Mouse (Mus musculus) cerebellum, adult 2 months (tissue): ENCODE results near the gene Smurf2. TPM values are rescaled to one million over a fixed set of nuclear protein-coding genes. Genes with fewer than 3 reads are reported as not detected.
A peak's percentile ranks its signal among the peaks of the same experiment; 100 is the strongest.

Experiments used
- DNase-seq, 2 experiments: peaks; one replicate each; pipeline ENCODE4 v3.0.0; 2021
- H3K27ac ChIP-seq: fragments of 200-500 bp; 2 replicates; pipeline ENCODE4 v1.5.1; 2012; ENCODE audit warnings: low read length, control low read depth, inconsistent platforms; ENCODE audit not compliant: insufficient read depth
- H3K27me3 ChIP-seq: fragments of 200-500 bp; 2 replicates; pipeline ENCODE4 v1.6.1; 2012; ENCODE audit warnings: inconsistent platforms, mild to moderate bottlenecking, low read length, moderate library complexity; ENCODE audit not compliant: control insufficient read depth, insufficient read depth
- H3K4me1 ChIP-seq: fragments of 200-500 bp; 2 replicates; pipeline ENCODE4 v1.6.1; 2011; ENCODE audit warnings: low read length; ENCODE audit not compliant: control insufficient read depth, insufficient read depth
- H3K4me3 ChIP-seq: fragments of 200-500 bp; replicated peaks from 2 replicates; pipeline ENCODE3; 2011; ENCODE audit warnings: mild to moderate bottlenecking, low read depth, low read length, control low read depth; ENCODE audit not compliant: insufficient read depth
- CTCF ChIP-seq: fragments of 200-500 bp; IDR thresholded peaks from 2 replicates; pipeline ENCODE4 v1.5.1; 2011; ENCODE audit warnings: low read depth, mild to moderate bottlenecking, control low read depth, low read length, moderate library complexity, borderline replicate concordance; ENCODE audit not compliant: insufficient read depth
- POLR2A ChIP-seq: fragments of 200-500 bp; IDR thresholded peaks from 2 replicates; pipeline ENCODE4 v1.6.1; 2011; ENCODE audit warnings: low read length, control low read depth, borderline replicate concordance; ENCODE audit not compliant: insufficient read depth
- WGBS: fragments of 180-500 bp; shearing (Covaris S2); methylation state at CpG from one replicate; pipeline ENCODE4 v1.1.7; 2018; 5-methylcytosine and 5-hydroxymethylcytosine counted together
- polyA plus RNA-seq: library from polyadenylated mRNA; depleted of rRNA; stranded (reverse); fragments of >200 nt; gene quantifications from 2 replicates; pipeline ENCODE4 v1.2.3, GENCODE M21; 2012; rRNA removed

The Smurf2 gene
- 16.3 and 18.1 TPM in 2 replicates for polyA plus RNA-seq

DNA sequence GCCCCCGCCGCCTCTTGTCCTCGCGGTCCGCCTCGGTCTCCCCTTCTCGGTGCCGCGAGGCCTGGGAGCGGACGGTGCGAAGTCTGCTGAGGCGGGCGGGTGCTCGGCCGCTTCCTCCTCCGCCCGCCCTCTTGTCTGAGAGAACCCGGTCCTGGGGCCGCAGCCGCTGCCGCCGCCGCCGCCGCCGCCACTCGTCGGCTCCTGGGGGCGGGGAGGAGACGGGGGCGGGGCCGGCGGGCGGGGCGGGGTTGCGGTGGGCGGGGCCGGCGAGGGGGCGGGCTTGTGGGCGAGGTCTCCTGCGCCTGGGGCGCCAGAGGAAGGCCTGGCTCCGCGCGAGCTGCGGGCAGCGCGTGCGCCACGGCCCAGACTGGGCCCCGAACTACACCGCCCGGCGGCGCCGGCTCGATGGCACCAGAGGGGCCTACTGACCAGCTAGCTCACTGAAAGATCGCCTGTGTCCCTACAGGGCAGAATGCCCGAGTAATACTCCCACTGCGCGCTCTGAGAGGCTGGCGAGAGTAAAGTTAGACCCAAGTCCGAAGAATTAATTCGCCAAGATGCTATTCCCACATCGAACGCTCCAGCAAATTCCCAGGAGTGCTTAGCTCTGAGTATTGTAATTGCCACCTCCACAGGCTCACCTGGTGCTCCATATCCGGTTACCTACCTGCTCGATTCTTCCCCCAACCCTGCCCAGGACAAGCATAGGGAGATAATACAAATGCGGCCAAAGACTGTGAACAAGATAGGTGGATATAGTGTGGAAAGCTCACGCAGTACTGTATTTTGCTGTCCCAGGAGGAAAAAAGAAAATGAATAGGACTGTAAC is at the start of gene Smurf2:
Gene Smurf2, minus strand, starts transcription at position 165 of the 829 bp plus-strand sequence.
- no peak for TF ChIP-seq CTCF
- TF ChIP-seq POLR2A, result peak; percentile 85
- peak within 1 kb of the TSS; percentile 99 for H3K4me3 ChIP-seq
- WGBS, result 2% methylated on average over 55 of the region's 72 CpGs
- DNase-seq, result peak; percentile 87 to 91
- peaks cover 5% of the 10 kb centered on the region; the same call in 1 of the 2 replicates for H3K4me1 ChIP-seq
- peak within 1 kb of the TSS; percentile 97 for H3K27ac ChIP-seq
- no peaks in the 10 kb centered on the region for H3K27me3 ChIP-seq

GRCm38 (mm10) chr11:106969798-106970197 is 49.3 kb upstream of the Smurf2 start:
- H3K4me1 ChIP-seq, result no peaks in the 10 kb centered on the region
- DNase-seq, result no peak
- H3K27me3 ChIP-seq, result no peaks in the 10 kb centered on the region
- WGBS, result 94% methylated on average over 8 of the region's 8 CpGs
- H3K4me3 ChIP-seq, result no peak overlapping the region
- TF ChIP-seq POLR2A, result no peak
- TF ChIP-seq CTCF, result no peak
- H3K27ac ChIP-seq, result no peak overlapping the region

GRCm38 (mm10) chr11:106967630-106968029 is 47.1 kb upstream of the Smurf2 start:
- H3K4me1 ChIP-seq, result no peaks in the 10 kb centered on the region
- H3K27me3 ChIP-seq, result no peaks in the 10 kb centered on the region
- no peak for DNase-seq
- 38% methylated on average over 10 of the region's 10 CpGs for WGBS
- H3K4me3 ChIP-seq, result no peak overlapping the region
- TF ChIP-seq CTCF (no peak), POLR2A (no peak)
- H3K27ac ChIP-seq, result no peak overlapping the region

DNA sequence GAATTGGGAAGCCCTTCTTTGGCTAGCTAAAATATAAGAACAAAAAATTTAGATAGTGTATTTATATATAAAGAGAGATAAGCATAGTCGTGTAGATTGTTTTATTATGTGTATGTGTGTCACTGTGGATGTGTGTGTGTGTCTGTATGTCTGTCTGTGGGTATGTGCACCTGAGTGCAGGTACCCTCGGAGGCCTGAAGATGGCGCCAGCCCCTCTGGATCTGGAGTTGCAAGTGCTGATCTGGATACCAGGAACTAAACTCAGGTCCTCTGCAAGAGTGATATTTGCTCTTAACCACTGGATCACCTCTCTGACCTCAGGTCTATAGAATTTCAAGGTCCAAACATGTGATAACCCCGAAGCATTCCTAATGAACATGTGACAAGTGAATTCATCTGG is 45.4 kb upstream of the Smurf2 start:
- no peak for TF ChIP-seq POLR2A
- no peak for TF ChIP-seq CTCF
- WGBS, result 88% methylated on average over 4 of the region's 4 CpGs
- H3K27ac ChIP-seq, result no peak overlapping the region
- H3K4me1 ChIP-seq, result no peaks in the 10 kb centered on the region
- DNase-seq, result no peak
- no peaks in the 10 kb centered on the region for H3K27me3 ChIP-seq
- no peak overlapping the region for H3K4me3 ChIP-seq

- 86% methylated on average over 9 of the region's 9 CpGs for WGBS
- no peaks in the 10 kb centered on the region for H3K27me3 ChIP-seq
- no peak for DNase-seq
- TF ChIP-seq POLR2A, result no peak
- TF ChIP-seq CTCF, result no peak
- no peak overlapping the region for H3K4me3 ChIP-seq
- H3K4me1 ChIP-seq, result no peaks in the 10 kb centered on the region
- H3K27ac ChIP-seq, result no peak overlapping the region
Measured at GRCm38 (mm10) chr11:106962310-106962709, 41.8 kb upstream of the Smurf2 start.

DNA sequence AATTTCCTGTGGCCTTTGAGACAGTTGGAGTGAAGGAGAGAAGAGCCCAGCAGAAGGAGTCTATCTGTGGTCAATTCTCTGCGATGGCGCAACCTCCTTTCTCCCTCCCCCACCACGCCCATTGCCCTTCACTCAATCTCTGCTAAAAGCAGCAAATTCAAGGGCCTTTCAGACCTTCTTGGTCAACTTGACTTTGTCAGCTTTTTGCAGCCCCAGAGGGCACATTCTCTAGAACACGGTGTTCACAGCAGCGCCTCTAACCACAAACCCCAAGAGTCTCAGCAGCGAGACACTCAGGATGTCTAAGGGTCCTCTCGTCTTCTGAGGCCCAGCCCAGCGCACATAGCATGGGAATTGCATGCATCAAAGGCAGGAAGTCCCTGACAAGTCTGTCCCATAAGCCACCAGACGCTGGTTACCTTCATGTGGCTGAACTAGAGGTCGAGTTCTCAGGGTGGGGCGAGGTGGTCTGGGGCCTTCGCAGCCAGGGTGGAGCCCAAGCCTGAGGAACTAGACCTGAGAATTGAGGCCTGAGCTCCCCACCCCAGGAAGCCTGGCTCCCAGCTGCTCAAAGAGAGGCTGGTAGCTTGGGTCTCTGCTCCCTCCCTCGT is 41.1 kb upstream of the Smurf2 start:
- no peak overlapping the region for H3K27ac ChIP-seq
- H3K4me3 ChIP-seq, result no peak overlapping the region
- 82% methylated on average over 13 of the region's 13 CpGs for WGBS
- no peaks in the 10 kb centered on the region for H3K27me3 ChIP-seq
- no peaks in the 10 kb centered on the region for H3K4me1 ChIP-seq
- no peak for DNase-seq
- TF ChIP-seq POLR2A (no peak), CTCF (no peak)

DNA sequence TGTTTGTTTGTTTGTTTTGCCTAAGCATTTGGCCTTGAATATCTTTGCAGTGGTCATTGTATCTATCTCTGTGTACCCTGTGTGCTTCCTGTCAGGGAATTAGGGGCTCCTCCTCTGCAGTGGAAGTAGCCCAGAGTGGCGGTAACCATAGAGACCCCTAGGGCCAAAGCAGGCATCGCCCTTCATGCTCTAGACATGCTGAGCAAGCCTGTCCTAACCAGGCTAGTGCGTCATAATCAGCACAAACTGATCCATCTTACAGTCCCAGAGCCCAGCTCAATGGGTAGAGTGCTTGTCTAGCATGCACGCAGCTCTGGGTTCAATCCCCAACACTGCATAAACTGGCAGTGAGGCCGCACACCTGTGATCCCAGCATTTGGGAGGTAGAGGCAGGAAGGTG is 38.6 kb upstream of the Smurf2 start:
- Histone ChIP-seq H3K27ac (no peak overlapping the region), H3K4me1 (no peaks in the 10 kb centered on the region)
- no peak for DNase-seq

DNA sequence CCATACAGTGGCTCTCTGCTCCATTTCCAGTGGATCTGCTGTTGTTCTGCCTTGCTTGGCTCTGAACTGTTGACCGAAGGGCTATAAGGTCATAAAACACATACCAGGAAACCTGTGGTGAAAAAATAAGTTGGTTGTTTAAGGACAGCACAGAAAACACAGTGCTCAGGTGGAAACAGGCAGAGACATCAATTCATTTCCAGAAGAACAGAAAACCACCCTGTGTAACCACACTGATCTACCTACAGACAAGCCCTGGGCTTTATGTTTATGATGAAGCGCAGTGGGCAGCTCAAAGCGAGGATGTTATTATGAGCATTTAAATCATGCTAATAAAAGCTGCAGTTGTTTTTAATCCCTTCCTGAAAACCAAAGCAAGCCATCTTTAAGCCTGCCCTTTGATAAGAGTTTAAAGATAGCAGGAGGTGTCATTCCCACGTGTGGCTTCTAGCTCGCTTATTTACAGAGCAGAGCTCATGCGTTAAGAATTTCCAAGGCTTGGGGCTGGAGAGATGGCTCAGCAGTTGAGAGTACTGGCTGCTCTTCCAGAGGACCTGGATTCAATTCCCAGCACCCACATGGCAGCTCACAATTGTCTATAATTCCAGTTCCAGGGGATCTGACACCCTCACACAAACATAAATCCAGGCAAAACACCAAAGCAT is 38.0 kb upstream of the Smurf2 start:
- TF ChIP-seq POLR2A (no peak), CTCF (no peak)
- no peak for DNase-seq
- no peaks in the 10 kb centered on the region for H3K4me1 ChIP-seq
- H3K4me3 ChIP-seq, result no peak overlapping the region
- H3K27ac ChIP-seq, result no peak overlapping the region
- WGBS, result 89% methylated on average over 6 of the region's 6 CpGs
- H3K27me3 ChIP-seq, result no peaks in the 10 kb centered on the region

More for the DNA sequence above, 38.6 kb upstream of the Smurf2 start:
- WGBS, result 66% methylated on average over 5 of the region's 5 CpGs
- no peak for TF ChIP-seq CTCF
- Histone ChIP-seq H3K4me3 (no peak overlapping the region), H3K27me3 (no peaks in the 10 kb centered on the region)
